ENCODE assay signal across 29 mouse cellular contexts in genomic region chr6:43475921-43476320, GRCm38 (mm10).
"Had no signal": no experiment of that assay in that cellular context is flagged by ENCODE, and none has a peak within 500 bp of the region (broad histone marks: within the 10 kb centered on the region; RNA-seq: fewer than 3 reads in every experiment).

No protein-coding gene starts in this region.

- H3K27ac ChIP-seq: embryonic facial prominence, embryonic 10.5 days; embryonic facial prominence, embryonic 12.5 days; embryonic facial prominence, embryonic 13.5 days; embryonic facial prominence, embryonic 15.5 days; forebrain, embryonic 10.5 days; forebrain, embryonic 12.5 days; forebrain, embryonic 13.5 days; forebrain, embryonic 15.5 days; gastrocnemius, adult 2 months; heart, adult 2 months had no signal

- ATAC-seq: forebrain, embryonic 13.5 days; forebrain, embryonic 14.5 days; forebrain, embryonic 15.5 days; forebrain, embryonic 16.5 days; forebrain, postnatal 0 days had no signal

- H3K9me3 ChIP-seq: embryonic facial prominence, embryonic 10.5 days; embryonic facial prominence, embryonic 12.5 days; embryonic facial prominence, embryonic 13.5 days; embryonic facial prominence, embryonic 15.5 days; forebrain, embryonic 10.5 days; forebrain, embryonic 12.5 days; forebrain, embryonic 13.5 days; forebrain, embryonic 15.5 days had no signal

- H3K27me3 ChIP-seq: embryonic facial prominence, embryonic 12.5 days; embryonic facial prominence, embryonic 13.5 days; embryonic facial prominence, embryonic 15.5 days; forebrain, embryonic 12.5 days; forebrain, embryonic 13.5 days; forebrain, embryonic 15.5 days had no signal

- H3K36me3 ChIP-seq: embryonic facial prominence, embryonic 10.5 days; embryonic facial prominence, embryonic 12.5 days; embryonic facial prominence, embryonic 13.5 days; embryonic facial prominence, embryonic 15.5 days; forebrain, embryonic 10.5 days; forebrain, embryonic 12.5 days; forebrain, embryonic 15.5 days had no signal

- H3K4me3 ChIP-seq: embryonic facial prominence, embryonic 10.5 days; embryonic facial prominence, embryonic 12.5 days; embryonic facial prominence, embryonic 13.5 days; embryonic facial prominence, embryonic 15.5 days; erythroblast, embryonic 14.5 days; forebrain, embryonic 10.5 days; forebrain, embryonic 12.5 days; forebrain, embryonic 13.5 days; forebrain, embryonic 15.5 days; gastrocnemius, adult 2 months; heart, adult 2 months had no signal

- H3K9ac ChIP-seq: embryonic facial prominence, embryonic 12.5 days; embryonic facial prominence, embryonic 13.5 days; embryonic facial prominence, embryonic 15.5 days; forebrain, embryonic 12.5 days; forebrain, embryonic 13.5 days; forebrain, embryonic 15.5 days; forebrain, postnatal 0 days had no signal

- DNase-seq: cerebellum, adult 2 months; cerebellum, adult 8-10 months; cerebellum, adult 9-10 months; cerebellum, adult 9-11 months; cerebellum, postnatal 10 days; cerebellum, postnatal 14 days; cerebellum, postnatal 25 days; cerebellum, postnatal 36 days; embryo, embryonic 11 days; forebrain, postnatal 0 days; gastrocnemius, adult 2 months; gastrocnemius, postnatal 10 days; gastrocnemius, postnatal 14 days; gastrocnemius, postnatal 25 days; gastrocnemius, postnatal 36 days; heart, adult 11 months; heart, adult 18-20 months; heart, adult 2 months had no signal

- H3K4me2 ChIP-seq: embryonic facial prominence, embryonic 12.5 days; embryonic facial prominence, embryonic 13.5 days; embryonic facial prominence, embryonic 15.5 days; forebrain, embryonic 12.5 days; forebrain, embryonic 13.5 days; forebrain, embryonic 15.5 days had no signal

- H3K4me1 ChIP-seq: embryonic facial prominence, embryonic 10.5 days; embryonic facial prominence, embryonic 12.5 days; embryonic facial prominence, embryonic 13.5 days; embryonic facial prominence, embryonic 15.5 days; forebrain, embryonic 10.5 days; forebrain, embryonic 12.5 days; forebrain, embryonic 13.5 days; forebrain, embryonic 15.5 days had no signal
